Mouse (Mus musculus): ENCODE data around the gene Lrrc25.
A peak's percentile ranks its signal among the peaks of the same experiment; 100 is the strongest.

Gene Lrrc25

GRCm38 (mm10) chr8:70617985-70618384 is 2.0 kb downstream of the Lrrc25 start:
- no peak for DNase-seq

- DNase-seq, result no peak
These were observed 3.0 kb downstream of the Lrrc25 start for GRCm38 (mm10) chr8:70618888-70619334.

GRCm38 (mm10) chr8:70622220-70622619 is 6.3 kb downstream of the Lrrc25 start:
- DNase-seq, result no peak

- DNase-seq, result peak; percentile 52
These were observed 9.1 kb downstream of the Lrrc25 start for GRCm38 (mm10) chr8:70625104-70625503.

GRCm38 (mm10) chr8:70627041-70627440 is 11.1 kb downstream of the Lrrc25 start:
- no peak for DNase-seq

GRCm38 (mm10) chr8:70628986-70629490 is 13.1 kb downstream of the Lrrc25 start:
- no peak for DNase-seq

GRCm38 (mm10) chr8:70629574-70630531 is 13.9 kb downstream of the Lrrc25 start:
- peak; percentile 84 for DNase-seq

- DNase-seq, result peak; percentile 83
These were observed 14.8 kb downstream of the Lrrc25 start for GRCm38 (mm10) chr8:70630532-70631381.

GRCm38 (mm10) chr8:70631436-70631835 is 15.5 kb downstream of the Lrrc25 start:
- DNase-seq, result peak; percentile 79

- no peak for DNase-seq
These were observed 16.5 kb downstream of the Lrrc25 start, which contains the start of gene Gdf15 for GRCm38 (mm10) chr8:70632346-70632892. Gene Gdf15 (minus strand): TSS chr8:70632456.

- peak; percentile 90 for DNase-seq
These were observed 18.1 kb downstream of the Lrrc25 start for GRCm38 (mm10) chr8:70634066-70634465.

- DNase-seq, result peak; percentile 77
These were observed 19.6 kb downstream of the Lrrc25 start for GRCm38 (mm10) chr8:70635527-70635926.

GRCm38 (mm10) chr8:70636838-70637237 is 20.9 kb downstream of the Lrrc25 start:
- DNase-seq, result peak; percentile 68

- no peak for DNase-seq
These were observed 22.8 kb downstream of the Lrrc25 start for GRCm38 (mm10) chr8:70638752-70639151.

- no peak for DNase-seq
These were observed 27.1 kb downstream of the Lrrc25 start for GRCm38 (mm10) chr8:70643019-70643418.

GRCm38 (mm10) chr8:70644065-70644464 is 28.1 kb downstream of the Lrrc25 start:
- no peak for DNase-seq

GRCm38 (mm10) chr8:70645501-70646224 is 29.7 kb downstream of the Lrrc25 start:
- DNase-seq, result peak; percentile 76

GRCm38 (mm10) chr8:70646369-70646768 is 30.4 kb downstream of the Lrrc25 start:
- no peak for DNase-seq

GRCm38 (mm10) chr8:70646775-70647174 is 30.8 kb downstream of the Lrrc25 start:
- no peak for DNase-seq

GRCm38 (mm10) chr8:70647343-70648163 is 31.6 kb downstream of the Lrrc25 start:
- DNase-seq, result peak; percentile 86

- peak; percentile 65 for DNase-seq
These were observed 32.1 kb downstream of the Lrrc25 start for GRCm38 (mm10) chr8:70648164-70648442.

All from kidney, adult 11 months (tissue).